Mouse (Mus musculus) hindbrain, embryonic 11.5 days (tissue): ENCODE measurements at regions not wholly inside any gene's neighbourhood (a gene's known extent, or its start where the extent isn't known, plus 50 kb on each side); places are given as distances from the start of the nearest gene placed in this dataset.

Source experiments
- ATAC-seq: fragments of 200-750 bp; cut with Nextera tagmentation; 2 replicates; pipeline ENCODE4 v1.8.0; 2017; ENCODE audit warnings: mild to moderate bottlenecking, moderate TSS enrichment, moderate library complexity; ENCODE audit not compliant: low FRiP score
- DNase-seq: peaks from one replicate; pipeline ENCODE4 v3.0.0-alpha.2; 2015; ENCODE audit warnings: low spot score
- H3K27ac ChIP-seq: fragments of 300-500 bp; sonication (generic); 2 replicates; pipeline ENCODE4 v1.5.1; 2014; ENCODE audit warnings: mild to moderate bottlenecking, low read depth, low read length
- H3K27me3 ChIP-seq: fragments of 300-500 bp; sonication (generic); 2 replicates; pipeline ENCODE4 v1.6.1; 2014; ENCODE audit warnings: mild to moderate bottlenecking, low read length, moderate library complexity, mixed read lengths; ENCODE audit not compliant: control insufficient read depth, insufficient read depth
- H3K36me3 ChIP-seq: fragments of 300-500 bp; sonication (generic); 2 replicates; pipeline ENCODE4 v1.6.1; 2014; ENCODE audit warnings: mild to moderate bottlenecking, low read length, moderate library complexity, mixed read lengths; ENCODE audit not compliant: control insufficient read depth, insufficient read depth
- H3K4me1 ChIP-seq: fragments of 300-500 bp; sonication (generic); replicated peaks from 2 replicates; pipeline ENCODE4 v1.6.1; 2014; ENCODE audit warnings: low read length, mixed read lengths; ENCODE audit not compliant: control insufficient read depth, insufficient read depth
- H3K4me2 ChIP-seq: fragments of 300-500 bp; sonication (generic); replicated peaks from 2 replicates; pipeline ENCODE4 v1.6.1; 2014; ENCODE audit warnings: mild to moderate bottlenecking, low read depth, low read length
- H3K4me3 ChIP-seq: fragments of 300-500 bp; sonication (generic); 2 replicates; pipeline ENCODE4 v1.5.1; 2014; ENCODE audit warnings: low read depth, low read length
- H3K9ac ChIP-seq: fragments of 300-500 bp; sonication (generic); 2 replicates; pipeline ENCODE4 v1.6.1; 2014; ENCODE audit warnings: low read depth, low read length
- H3K9me3 ChIP-seq: fragments of 300-500 bp; sonication (generic); 2 replicates; pipeline ENCODE4 v1.6.1; 2016; ENCODE audit warnings: low read length; ENCODE audit not compliant: control insufficient read depth
- WGBS: fragments of 180-500 bp; shearing (Covaris S2); extraction: QIAGEN DNeasy Blood & Tissue Kit; methylation state at CpG from one replicate; pipeline ENCODE4 v1.1.7; 2014; 5-methylcytosine and 5-hydroxymethylcytosine counted together

- DNase-seq (no peak), ATAC-seq (no peak)
- H3K9me3 ChIP-seq = no peaks in the 10 kb centered on the region
- H3K9ac ChIP-seq = no peak overlapping the region
- H3K27ac ChIP-seq = no peak overlapping the region
- no peak overlapping the region for H3K4me3 ChIP-seq
- no peaks in the 10 kb centered on the region for H3K4me1 ChIP-seq
- no peak overlapping the region for H3K4me2 ChIP-seq
- H3K27me3 ChIP-seq = no peaks in the 10 kb centered on the region
- H3K36me3 ChIP-seq = no peaks in the 10 kb centered on the region
Observed at GRCm38 (mm10) chr1:185850590-185850989, 266.5 kb downstream of the Lyplal1 start.

DNA sequence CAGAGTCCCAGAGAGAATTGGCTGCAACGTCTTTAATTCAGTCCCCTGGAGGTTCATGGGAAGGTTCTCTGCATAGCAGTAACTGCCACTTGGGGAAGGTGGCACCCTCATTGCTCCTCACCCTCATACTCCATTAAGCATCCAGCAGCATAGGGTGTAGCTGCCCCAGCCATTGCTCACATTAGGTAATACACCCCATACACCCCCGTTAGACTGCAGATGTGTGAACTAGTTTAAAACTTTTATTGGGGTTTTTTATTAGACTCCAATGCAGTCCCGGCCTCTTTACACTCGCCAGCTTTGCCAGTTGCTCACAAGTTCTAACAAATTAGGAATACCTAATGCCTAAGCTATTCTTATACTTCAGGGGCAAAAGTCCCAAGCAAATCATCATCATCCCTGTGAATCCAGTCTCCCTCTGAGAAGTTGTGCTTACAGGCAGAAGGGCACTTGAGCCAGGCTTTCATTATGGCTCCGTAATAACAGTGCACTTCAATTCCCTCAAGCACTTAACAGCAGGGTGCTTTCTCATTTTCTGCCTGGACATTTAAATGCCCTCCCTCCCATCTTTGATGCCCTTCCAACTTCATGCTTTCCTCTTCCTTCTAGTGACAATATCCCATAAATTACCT, 265.7 kb downstream of the Lyplal1 start:
- Histone ChIP-seq H3K27me3 (no peaks in the 10 kb centered on the region), H3K36me3 (no peaks in the 10 kb centered on the region), H3K9me3 (no peaks in the 10 kb centered on the region), H3K9ac (no peak overlapping the region), H3K4me1 (no peaks in the 10 kb centered on the region), H3K4me3 (no peak overlapping the region), H3K27ac (no peak overlapping the region), H3K4me2 (no peak overlapping the region)
- DNase-seq = no peak
- WGBS = 80% methylated on average over 5 of the region's 5 CpGs
- no peak for ATAC-seq

DNA sequence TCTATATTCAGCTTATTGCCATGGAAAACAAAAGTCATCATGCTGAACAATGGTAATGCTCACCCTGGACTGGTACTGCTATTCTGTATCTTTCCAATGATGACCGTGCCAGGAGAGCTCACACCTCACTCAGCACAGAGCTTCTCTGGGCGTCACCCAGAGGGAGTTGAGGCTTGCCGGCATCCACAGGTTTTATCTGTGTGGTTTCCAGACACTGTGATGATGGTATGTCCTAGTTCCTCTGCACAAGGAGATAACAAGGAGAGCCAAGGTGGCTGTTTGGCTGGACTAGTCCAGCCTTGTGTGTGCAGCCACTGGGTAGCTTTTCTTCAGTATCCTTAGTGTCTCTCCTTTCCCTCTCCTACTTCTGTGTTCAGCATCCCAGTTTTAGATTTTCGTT, 255.4 kb downstream of the Lyplal1 start:
- ATAC-seq (no peak), DNase-seq (no peak)
- H3K9me3 ChIP-seq = no peaks in the 10 kb centered on the region
- H3K9ac ChIP-seq = no peak overlapping the region
- no peaks in the 10 kb centered on the region for H3K4me1 ChIP-seq
- no peaks in the 10 kb centered on the region for H3K36me3 ChIP-seq
- 88% methylated on average over 4 of the region's 4 CpGs for WGBS
- no peak overlapping the region for H3K4me2 ChIP-seq
- H3K27me3 ChIP-seq = no peaks in the 10 kb centered on the region
- no peak overlapping the region for H3K27ac ChIP-seq
- no peak overlapping the region for H3K4me3 ChIP-seq

GRCm38 (mm10) chr1:185865945-185866344, 251.2 kb downstream of the Lyplal1 start:
- H3K27me3 ChIP-seq = no peaks in the 10 kb centered on the region
- DNase-seq (no peak), ATAC-seq (no peak)
- H3K27ac ChIP-seq = no peak overlapping the region
- H3K4me3 ChIP-seq = no peak overlapping the region
- no peaks in the 10 kb centered on the region for H3K4me1 ChIP-seq
- no peak overlapping the region for H3K9ac ChIP-seq
- WGBS = 77% methylated on average over 11 of the region's 11 CpGs
- no peaks in the 10 kb centered on the region for H3K9me3 ChIP-seq
- no peaks in the 10 kb centered on the region for H3K36me3 ChIP-seq
- H3K4me2 ChIP-seq = no peak overlapping the region

GRCm38 (mm10) chr1:185866612-185867011, 250.5 kb downstream of the Lyplal1 start:
- Histone ChIP-seq H3K4me1 (no peaks in the 10 kb centered on the region), H3K9ac (no peak overlapping the region), H3K4me3 (no peak overlapping the region), H3K27ac (no peak overlapping the region), H3K36me3 (no peaks in the 10 kb centered on the region), H3K9me3 (no peaks in the 10 kb centered on the region), H3K27me3 (no peaks in the 10 kb centered on the region), H3K4me2 (no peak overlapping the region)
- no peak for ATAC-seq
- no peak for DNase-seq
- 93% methylated on average over 6 of the region's 6 CpGs for WGBS

GRCm38 (mm10) chr1:185867018-185867417, 250.1 kb downstream of the Lyplal1 start:
- H3K4me2 ChIP-seq = no peak overlapping the region
- H3K9me3 ChIP-seq = no peaks in the 10 kb centered on the region
- H3K4me1 ChIP-seq = no peaks in the 10 kb centered on the region
- no peaks in the 10 kb centered on the region for H3K27me3 ChIP-seq
- H3K9ac ChIP-seq = no peak overlapping the region
- no peaks in the 10 kb centered on the region for H3K36me3 ChIP-seq
- H3K27ac ChIP-seq = no peak overlapping the region
- H3K4me3 ChIP-seq = no peak overlapping the region
- ATAC-seq (no peak), DNase-seq (no peak)
- 87% methylated on average over 4 of the region's 4 CpGs for WGBS

GRCm38 (mm10) chr1:185868721-185869120, 248.4 kb downstream of the Lyplal1 start:
- no peak for ATAC-seq
- Histone ChIP-seq H3K9ac (no peak overlapping the region), H3K27ac (no peak overlapping the region), H3K36me3 (no peaks in the 10 kb centered on the region), H3K4me1 (no peaks in the 10 kb centered on the region), H3K4me2 (no peak overlapping the region), H3K27me3 (no peaks in the 10 kb centered on the region), H3K4me3 (no peak overlapping the region), H3K9me3 (no peaks in the 10 kb centered on the region)
- DNase-seq = no peak
- WGBS = 89% methylated on average over 4 of the region's 4 CpGs

DNA sequence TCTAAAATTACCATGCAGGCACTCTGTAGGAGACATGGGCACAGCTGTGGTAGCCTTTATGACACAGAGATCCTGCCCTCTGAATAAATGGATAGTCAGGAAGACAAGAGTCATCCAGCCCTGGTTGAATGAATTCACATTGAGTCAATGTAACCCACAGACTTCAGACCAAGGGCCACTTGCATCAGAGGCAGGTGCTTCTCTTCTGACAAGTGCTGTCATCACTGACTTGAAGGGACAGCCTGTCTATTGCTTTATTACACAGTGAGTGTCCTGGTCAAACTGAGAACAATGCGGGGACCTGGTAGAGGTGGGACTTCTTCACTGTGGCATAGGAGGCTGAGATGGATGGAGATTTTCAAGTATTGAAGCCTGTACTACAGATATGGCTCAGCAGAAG, 230.1 kb downstream of the Lyplal1 start:
- Histone ChIP-seq H3K9ac (no peak overlapping the region), H3K27ac (no peak overlapping the region), H3K4me3 (no peak overlapping the region), H3K27me3 (no peaks in the 10 kb centered on the region), H3K4me2 (no peak overlapping the region), H3K36me3 (no peaks in the 10 kb centered on the region), H3K4me1 (no peaks in the 10 kb centered on the region), H3K9me3 (no peaks in the 10 kb centered on the region)
- 85% methylated on average over 1 of the region's 1 CpGs for WGBS
- ATAC-seq (no peak), DNase-seq (no peak)

GRCm38 (mm10) chr1:185891814-185892213, 225.3 kb downstream of the Lyplal1 start:
- Histone ChIP-seq H3K4me1 (no peaks in the 10 kb centered on the region), H3K36me3 (no peaks in the 10 kb centered on the region), H3K4me3 (no peak overlapping the region), H3K27ac (no peak overlapping the region), H3K4me2 (no peak overlapping the region), H3K27me3 (no peaks in the 10 kb centered on the region), H3K9ac (no peak overlapping the region), H3K9me3 (no peaks in the 10 kb centered on the region)
- DNase-seq (no peak), ATAC-seq (no peak)
- 78% methylated on average over 4 of the region's 4 CpGs for WGBS
